Mouse (Mus musculus) urinary bladder, adult 18-20 months (tissue): ENCODE data around the gene Klf11.
"Not testable (repeated sequence)": the region's sequence is repeated elsewhere in the genome, so short reads cannot be mapped to it uniquely, and the experiment has no call there.

ENCODE experiments used
- DNase-seq, 2 experiments: peaks; one replicate each; pipeline ENCODE4 v3.0.0; 2022; ENCODE audit warnings: low spot score in 2 of 2, mixed read lengths in 2 of 2

The Klf11 gene

GRCm38 (mm10) chr12:24654065-24654862 lies 3.2 kb downstream of the Klf11 start:
- no peak for DNase-seq

GRCm38 (mm10) chr12:24656436-24656835 lies 5.4 kb downstream of the Klf11 start:
- DNase-seq = no peak

- no peak for DNase-seq
Observed at GRCm38 (mm10) chr12:24658998-24659397, 7.9 kb downstream of the Klf11 start.

- no peak for DNase-seq
Observed at GRCm38 (mm10) chr12:24659923-24660322, 8.8 kb downstream of the Klf11 start.

- no peak for DNase-seq
Observed at GRCm38 (mm10) chr12:24661100-24661499, 10.0 kb downstream of the Klf11 start.

GRCm38 (mm10) chr12:24662131-24662530 lies 11.1 kb downstream of the Klf11 start:
- no peak for DNase-seq

DNA sequence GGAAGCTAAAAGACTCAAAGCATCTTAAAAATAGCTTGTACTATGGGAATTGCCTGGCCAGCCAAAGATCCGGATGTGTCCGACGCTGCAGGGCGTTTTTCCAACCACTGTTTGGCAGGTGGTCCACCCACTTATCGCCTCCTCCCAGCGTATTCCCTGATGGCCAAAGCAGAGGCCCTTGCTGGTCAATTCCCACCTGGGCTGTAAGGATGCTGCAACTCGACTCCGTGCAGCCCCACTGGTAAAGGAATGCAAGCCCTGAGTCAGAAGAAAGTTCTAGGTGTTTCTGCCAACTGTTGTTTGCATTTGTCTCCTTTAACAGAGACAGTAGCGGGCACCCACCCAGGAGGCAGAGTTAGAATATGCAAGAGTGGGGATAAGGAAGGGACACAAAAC lies 29.0 kb downstream of the Klf11 start:
- DNase-seq = peak in 1 of 2 experiments; percentile 20

GRCm38 (mm10) chr12:24680492-24681285 lies 29.6 kb downstream of the Klf11 start:
- DNase-seq = peak in 1 of 2 experiments; percentile 27

- DNase-seq = peak; percentile 26 to 37
Observed at GRCm38 (mm10) chr12:24681286-24682023, 30.4 kb downstream of the Klf11 start, which contains the start of gene Cys1. Cys1 (minus strand) TSS chr12:24681813.

DNA sequence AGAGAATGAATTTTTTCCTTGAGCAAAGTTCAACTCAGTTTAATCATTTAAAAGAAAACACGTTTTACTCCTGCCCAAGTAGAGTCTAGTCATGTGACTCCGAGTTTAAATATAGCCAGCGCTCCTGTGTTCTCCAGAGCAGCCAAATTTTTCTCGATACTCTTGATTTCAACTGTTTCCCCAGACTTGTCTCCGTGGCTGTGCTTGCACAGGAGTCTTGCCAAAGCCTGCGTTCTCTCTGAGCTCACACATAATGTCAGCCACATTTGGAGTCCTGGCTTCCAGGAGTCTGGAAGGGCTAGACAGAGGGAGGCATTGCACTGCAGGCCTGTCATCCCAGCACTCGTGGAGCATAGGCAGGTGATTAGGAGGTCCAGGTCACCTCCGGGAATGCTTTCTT lies 31.5 kb downstream of the Klf11 start:
- DNase-seq = peak; percentile 20 to 28

DNA sequence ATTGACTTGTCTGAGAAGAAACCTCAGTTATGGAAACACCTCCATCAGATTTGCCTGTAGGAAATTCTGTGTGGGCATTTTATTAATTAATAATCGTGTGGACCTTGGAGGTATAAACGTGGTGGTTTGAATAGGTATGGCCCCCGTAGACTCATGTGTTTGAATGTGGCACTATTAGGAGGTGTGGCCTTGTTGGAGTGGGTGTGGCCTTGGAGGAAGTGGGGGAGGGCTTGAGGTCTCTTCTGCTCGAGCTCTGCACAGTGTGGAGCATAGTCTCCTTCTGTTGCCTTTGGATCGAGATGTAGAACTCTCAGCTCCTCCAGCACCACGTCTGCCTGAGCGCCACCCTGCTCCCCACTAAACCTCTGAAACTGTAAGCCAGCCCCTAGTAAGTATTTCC lies 32.4 kb downstream of the Klf11 start:
- no peak for DNase-seq

DNA sequence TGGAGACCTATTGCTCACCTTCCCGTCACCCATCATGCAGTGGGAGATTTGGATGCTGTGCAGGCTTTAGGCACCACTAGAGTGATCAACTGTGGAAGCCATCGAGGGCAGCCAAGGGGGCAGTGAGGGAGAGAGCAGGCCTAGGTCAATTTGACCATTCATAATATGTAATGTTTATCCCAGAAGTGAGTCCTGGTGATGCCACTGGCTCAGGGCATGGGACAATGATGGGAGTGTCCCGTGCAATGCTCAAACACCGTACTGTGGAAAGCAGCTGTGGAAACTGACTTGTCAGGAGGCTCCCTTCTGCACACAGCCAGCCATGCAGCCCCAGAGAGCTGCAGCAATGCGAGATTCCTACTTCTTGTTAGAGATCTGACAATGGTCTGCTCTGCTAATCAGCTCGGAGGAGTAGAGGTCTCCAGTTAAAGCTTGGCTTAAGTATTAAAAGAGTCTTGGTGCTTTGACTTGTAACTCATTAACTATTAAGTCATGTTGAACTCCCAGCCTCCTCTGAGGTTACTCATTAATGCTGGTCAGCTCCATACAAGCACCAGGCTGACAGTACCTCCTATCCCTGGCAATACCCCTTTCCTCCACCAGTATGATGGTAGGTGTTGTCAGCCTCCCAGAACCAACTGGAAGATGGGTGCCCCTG lies 35.1 kb downstream of the Klf11 start:
- DNase-seq = no peak

DNA sequence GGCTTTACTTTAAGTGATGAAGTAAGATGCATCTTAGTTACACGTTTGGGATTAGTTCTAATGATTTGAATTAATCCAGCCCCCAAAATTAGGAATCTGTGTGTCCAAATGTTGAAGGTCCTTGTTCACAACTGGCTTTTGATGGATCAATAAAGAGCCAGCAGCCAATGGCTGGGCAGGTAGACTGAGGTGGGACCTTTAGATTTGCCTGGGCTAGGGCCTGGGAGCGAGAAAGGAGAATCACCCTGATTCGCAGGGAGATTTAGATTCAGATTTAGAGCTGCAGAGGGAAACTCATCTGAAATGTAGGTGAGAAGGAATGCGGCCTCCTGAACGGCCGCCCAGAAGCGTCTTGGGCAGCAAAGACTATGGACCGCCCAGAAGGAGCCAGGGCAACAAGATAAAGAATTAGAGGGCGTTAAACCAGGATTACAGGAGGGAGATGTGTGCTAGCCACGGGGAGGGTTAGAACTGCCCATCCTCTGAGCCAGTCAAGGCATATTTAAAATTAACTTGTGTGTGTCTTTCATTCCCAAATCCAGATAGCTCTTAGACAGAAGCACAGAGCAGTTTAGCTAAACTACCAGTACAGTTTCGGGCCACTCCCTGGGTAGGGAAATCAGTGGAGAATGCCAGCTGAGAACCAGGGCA lies 35.7 kb downstream of the Klf11 start:
- DNase-seq = no peak

DNA sequence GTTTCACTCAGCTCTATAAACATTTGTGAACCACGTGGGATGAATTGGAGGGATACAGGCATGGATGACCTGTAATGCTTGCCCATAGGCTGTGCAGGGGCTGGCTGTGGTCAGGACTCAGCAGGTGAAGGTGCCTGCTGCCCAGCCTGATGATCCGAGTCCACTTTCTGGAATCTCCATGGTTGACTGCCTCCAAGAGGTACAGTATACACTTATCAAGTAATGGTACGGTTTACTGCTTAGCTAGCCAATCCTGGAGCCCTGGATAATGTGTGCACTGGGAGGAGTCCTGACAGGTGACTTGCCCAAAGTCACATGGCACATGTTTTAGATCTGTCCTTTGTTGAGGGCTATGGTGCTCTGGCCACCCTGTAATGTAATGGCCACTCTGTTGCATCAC lies 39.3 kb downstream of the Klf11 start:
- no peak for DNase-seq

DNA sequence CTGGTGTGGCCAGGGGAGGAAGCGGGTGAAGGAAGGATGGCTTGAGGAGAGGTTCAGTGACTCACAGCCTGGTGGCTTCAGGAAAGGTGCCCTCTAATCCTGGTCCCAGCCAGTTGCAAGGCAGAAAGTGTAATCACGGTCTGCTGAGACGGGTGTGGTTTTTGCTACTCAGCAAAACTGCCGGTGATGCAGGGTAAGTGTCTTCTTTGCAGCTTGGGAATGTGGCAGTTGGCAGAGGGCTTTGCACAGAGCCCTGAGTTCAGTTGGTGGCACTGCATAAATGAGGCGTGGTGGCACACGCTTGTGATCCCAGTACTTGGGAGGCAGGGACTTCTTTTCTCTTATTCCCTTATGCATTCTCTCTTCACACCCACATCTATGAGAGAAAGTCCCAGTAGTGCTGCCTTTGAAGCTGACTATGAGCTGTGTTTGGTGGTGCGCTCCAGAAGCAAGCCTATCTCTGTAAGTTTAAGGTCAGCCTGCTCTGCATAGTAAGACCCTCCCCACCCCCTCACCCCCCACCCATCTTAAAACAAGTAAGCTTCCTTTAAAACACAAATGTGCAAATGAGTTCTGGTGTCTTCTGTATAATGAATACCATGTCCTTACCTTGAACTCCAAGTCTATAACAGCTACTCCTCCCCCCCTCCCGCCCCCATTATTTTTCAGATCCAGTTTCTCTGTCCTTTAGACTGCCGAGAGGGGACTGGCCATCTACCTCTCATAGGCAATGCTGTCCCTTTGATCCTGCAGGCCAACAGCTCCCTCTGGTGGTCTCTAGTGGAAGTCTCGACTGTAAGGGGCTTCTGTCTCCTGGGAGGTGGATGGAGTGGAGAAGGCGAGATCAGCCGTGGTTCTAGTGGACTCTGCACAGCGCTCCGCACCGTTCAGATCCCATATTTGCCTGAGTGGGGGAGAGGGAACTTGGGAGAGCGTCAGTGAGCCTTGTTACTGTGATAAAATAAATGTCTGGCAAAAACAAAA lies 45.7 kb downstream of the Klf11 start:
- DNase-seq = peak; percentile 71 to 79

GRCm38 (mm10) chr12:24697484-24698204 lies 46.6 kb downstream of the Klf11 start:
- no peak for DNase-seq

DNA sequence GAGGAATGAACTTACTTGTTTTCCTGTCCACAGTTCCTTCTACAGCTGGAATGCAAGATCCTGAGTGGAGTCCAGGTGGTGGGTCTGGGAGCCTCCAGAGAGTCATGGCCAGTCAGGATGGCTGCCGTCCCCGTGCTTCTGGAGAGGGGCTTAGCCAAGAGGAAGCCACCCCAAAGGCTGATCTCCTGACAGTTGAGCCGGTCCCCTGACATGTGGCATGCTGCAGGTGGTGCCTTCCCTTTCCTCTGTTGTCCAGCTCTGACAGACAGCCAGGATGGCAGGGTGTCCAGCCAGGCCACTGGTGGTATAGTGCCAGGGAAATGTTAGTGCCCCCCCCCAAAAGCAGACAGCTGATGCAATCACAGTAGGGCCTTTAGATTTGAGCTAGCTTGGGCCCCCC lies 47.4 kb downstream of the Klf11 start:
- no peak for DNase-seq

DNA sequence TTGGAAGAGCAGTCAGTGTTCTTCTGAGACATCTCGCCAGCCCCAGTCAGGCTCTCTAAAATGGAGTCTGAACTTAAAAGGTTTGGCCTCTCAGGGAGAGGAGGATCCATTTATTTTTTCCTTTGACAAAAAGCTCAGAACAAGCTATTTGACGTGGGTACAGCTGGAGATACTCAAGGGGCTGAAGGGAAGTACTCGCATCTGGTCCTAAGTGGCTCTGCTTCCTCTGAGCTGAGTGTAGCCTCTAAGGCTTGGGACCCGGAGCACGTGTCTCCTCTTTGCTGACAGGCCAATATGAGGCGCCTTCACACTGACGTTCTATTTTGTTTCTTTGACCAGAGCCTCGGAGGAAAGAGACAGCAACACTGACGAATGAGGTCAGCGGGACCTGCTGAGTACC lies 48.5 kb downstream of the Klf11 start:
- DNase-seq = no peak

GRCm38 (mm10) chr12:24701621-24702020 lies 50.5 kb downstream of the Klf11 start:
- DNase-seq = not testable (repeated sequence)
